Mouse (Mus musculus) adrenal gland, postnatal 10 days (tissue): ENCODE results near the gene Gm21852. TPM values are rescaled to one million over a fixed set of nuclear protein-coding genes. Genes with fewer than 3 reads are reported as not detected.
"Not testable (repeated sequence)": the region's sequence is repeated elsewhere in the genome, so short reads cannot be mapped to it uniquely, and the experiment has no call there.

ENCODE experiments used
- DNase-seq: peaks from one replicate; pipeline ENCODE4 v3.0.0; 2021; ENCODE audit warnings: mixed read lengths
- long read RNA-seq, 2 experiments: library from polyadenylated mRNA; stranded (forward); transcript quantifications; one replicate each; pipeline ENCODE4 v2.0.0; 2021
- microRNA-seq: library from miRNA; unstranded; fragments of <30 nt; microRNA quantifications from one replicate; pipeline ENCODE4 v1.2.0, GENCODE M21; 2021
- total RNA-seq, 2 experiments: library from RNA; stranded (reverse); gene quantifications; 2 replicates each; pipeline ENCODE4 v1.2.3; 2021

Gm21852 gene
- total RNA-seq: not detected
- long read RNA-seq, experiment 1: 0 reads
- long read RNA-seq, experiment 2: 0 reads

DNA sequence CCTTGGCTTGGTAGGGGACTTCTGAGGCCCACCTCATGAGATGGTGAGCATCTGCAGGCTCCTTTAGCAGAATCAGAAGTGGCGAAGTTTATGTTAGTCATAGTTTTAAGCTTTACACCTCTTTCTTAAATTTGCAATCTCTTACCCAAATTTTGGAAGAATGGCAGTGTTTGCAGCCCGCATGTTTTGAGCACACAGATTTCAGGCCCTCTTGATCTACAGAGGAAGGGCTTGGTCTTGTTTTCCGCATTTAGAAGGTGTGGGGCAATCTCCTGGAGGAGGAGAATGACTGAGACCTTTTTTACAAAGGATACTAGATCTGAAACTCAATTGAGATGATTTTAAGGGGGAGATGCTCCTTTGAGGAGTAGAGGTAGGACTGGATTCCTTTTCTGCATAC, at the start of gene Gm21852:
Gene Gm21852, minus strand, starts transcription at position 101 of the 400 bp plus-strand sequence.
- DNase-seq: not testable (repeated sequence)

Small RNA genes lying within 50 kb of the gene (microRNA-seq; reads per million reads assigned to microRNA genes)
- gene Gm27466 (not detected), gene Gm28018 (not detected)

Other genes with a start within 250 kb of the Gm21852 start
- gene Gm21797, start 123.8 kb upstream of the Gm21852 start, total RNA-seq: not detected
- gene Gm20795, start 152.9 kb upstream of the Gm21852 start, total RNA-seq: not detected